Mouse (Mus musculus): Measurements from ENCODE around the gene Ros1.

DNA sequence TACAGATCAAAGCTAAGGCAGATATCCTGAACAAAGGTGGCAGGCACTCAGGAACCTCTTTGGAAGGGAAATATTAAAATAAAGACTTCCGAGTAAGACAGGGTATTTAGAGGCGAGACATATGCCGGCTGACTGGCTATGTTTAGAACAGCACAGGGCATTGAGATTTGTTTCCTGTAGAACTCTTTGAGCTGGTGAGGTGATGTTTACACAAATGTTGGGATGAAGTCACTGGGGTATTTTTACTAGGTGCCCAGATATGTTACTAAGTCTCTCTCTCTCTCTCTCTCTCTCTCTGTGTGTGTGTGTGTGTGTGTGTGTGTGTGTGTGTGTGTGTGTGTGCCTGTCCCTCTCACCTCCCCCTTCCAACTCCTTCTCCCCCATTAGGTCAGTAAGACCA lies 146.8 kb downstream of the Ros1 start:
- TF ChIP-seq CTCF (conservative IDR thresholded peaks at IDR 0.05; ENCODE audit: low read length) (no peak), NANOG (IDR thresholded peaks at IDR 0.05; ENCODE audit: borderline replicate concordance, low read length) (no peak), POU5F1 (IDR thresholded peaks at IDR 0.05; ENCODE audit: borderline replicate concordance, low read length) (no peak)

All from E14TG2a.4 (cell line).